Mouse (Mus musculus): ENCODE data around the gene Rnps1.

- TF ChIP-seq CTCF (IDR thresholded peaks at IDR 0.05; ENCODE audit: extremely low read depth, insufficient read length, insufficient replicate concordance, low read depth, low read length) = no peak
- TF ChIP-seq POLR2A (IDR thresholded peaks at IDR 0.05; ENCODE audit: low read depth, low read length) = no peak
Observed at GRCm38 (mm10) chr17:24375094-24375712, 39.2 kb upstream of the Rnps1 start.
